Mouse (Mus musculus) spleen, postnatal 10 days (tissue): ENCODE data around the gene Mreg.

Experiments used
- DNase-seq, 2 experiments: peaks; one replicate each; pipeline ENCODE4 v3.0.0; 2021 to 2022; ENCODE audit warnings: low spot score in 2 of 2

Gene Mreg

DNA sequence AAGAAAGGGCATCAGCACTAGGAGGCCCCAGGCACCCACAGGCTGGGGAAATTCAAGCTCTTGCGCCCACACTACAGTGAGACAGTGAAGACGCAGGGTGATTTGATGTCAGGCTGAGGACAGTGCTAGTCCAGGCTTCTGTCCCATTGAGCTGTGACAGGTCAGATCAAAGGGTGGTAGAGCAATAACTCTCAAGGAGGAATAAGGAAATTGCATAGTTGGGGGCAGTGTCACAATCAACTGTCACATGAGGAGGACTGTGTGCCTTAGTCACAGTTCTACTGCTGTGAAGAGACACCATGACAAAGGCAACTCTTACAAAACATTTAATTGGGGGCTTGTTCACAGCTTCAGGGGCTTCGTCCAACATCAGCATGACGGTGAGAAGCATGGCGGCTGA is 16.0 kb downstream of the Mreg start:
- no peak for DNase-seq

DNA sequence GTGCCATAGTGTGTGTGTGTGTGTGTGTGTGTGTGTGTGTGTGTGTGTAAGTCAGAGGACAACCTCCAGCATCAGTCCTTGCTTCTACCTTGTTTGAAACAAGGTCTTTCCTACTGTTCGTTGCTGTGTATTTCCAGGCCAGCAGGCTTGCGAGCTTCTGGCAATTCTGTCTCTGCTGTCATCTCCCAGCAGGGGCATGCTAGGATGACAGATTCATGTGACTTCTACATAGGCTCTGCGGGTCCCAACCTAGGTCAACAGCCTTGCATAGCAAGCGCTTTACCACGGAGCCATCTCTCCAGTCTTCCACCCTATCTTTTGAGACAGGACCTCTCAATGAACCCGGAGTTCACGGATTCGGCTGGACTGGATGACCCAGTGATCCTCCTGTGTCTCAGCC is 20.7 kb downstream of the Mreg start:
- DNase-seq, result no peak

DNA sequence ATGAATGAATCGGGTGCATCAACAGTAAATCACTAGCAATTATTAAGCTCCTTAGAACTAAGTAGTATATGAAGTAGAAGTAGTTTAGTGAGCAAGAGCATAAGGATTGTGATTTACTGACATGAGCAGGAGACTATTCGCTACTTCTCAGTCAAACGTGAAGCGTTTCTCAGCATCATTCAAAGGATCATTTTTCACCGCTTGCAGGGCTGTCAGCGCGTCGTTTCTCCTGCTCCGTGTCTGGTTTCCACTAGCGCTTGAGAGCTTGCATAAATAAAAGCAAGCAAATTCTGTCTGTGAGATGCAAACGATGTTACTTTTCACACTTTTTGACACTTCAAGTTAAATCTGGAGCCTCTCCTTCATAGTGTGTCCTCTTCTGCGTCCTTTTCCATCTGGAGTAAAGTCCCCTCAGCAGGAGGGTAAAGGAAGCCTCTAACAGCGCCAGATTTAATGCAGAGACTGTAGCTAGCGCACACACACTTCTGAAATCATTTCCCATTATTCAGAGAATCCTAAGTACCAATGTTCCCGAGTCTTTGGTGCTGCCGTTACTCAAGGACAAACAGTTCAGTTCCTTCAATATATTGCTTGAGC is 23.9 kb downstream of the Mreg start:
- DNase-seq, result no peak

DNA sequence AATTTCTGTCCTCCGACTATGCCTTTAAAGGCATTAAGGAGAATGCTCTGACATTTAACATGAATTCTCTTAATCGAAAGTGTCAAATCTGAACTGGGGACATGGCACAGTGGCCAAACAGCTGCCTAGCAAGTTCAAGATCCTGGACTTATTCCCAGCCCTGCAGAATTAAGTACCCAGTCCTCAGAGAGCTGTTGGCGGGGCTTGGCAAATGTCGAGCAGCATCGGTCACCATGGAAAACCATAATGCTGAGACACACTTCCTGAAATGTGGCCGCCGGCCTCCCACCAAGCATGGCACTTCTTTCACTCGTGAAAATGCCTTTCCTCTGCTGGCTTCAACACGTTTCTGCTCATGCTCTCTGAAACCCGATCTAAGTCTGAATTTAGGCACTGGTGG is 24.6 kb downstream of the Mreg start:
- DNase-seq, result no peak

DNA sequence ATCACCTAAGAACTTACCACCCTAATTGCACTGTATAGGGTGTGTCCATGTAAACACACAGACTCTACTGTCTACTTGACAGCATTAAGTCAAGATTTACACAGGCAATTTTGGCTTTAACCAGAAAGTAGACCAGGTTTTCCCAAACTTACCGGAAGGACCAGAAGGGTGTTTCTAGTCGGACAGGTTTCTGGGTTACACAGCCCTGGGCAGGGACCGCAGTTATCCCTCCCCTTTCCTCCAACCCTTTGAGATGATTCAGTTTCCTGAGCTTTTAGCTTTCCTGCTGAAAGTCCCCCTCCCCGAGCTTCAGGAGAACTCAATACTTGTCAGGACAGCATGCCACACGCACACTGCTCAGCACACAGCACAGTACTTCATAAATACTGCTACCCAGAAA is 26.0 kb downstream of the Mreg start:
- no peak for DNase-seq

DNA sequence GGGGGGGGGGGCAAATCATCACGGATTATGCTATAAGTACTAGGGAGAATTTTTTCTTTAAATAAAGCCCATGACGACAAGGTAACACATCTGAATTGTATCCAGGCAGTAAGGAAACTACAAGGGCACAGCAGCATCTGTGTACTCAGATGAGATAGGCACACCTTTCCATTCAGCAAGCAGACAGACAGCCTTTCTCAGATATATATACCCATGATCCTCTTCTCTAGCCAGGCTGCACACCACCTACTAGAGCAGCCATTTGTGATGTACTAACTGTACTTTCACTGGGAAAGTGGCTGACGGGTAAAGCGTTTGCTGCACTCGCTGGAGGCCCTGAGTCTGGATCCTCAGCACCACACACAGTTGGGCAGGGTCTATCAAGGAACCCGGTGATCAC is 28.6 kb downstream of the Mreg start:
- no peak for DNase-seq

DNA sequence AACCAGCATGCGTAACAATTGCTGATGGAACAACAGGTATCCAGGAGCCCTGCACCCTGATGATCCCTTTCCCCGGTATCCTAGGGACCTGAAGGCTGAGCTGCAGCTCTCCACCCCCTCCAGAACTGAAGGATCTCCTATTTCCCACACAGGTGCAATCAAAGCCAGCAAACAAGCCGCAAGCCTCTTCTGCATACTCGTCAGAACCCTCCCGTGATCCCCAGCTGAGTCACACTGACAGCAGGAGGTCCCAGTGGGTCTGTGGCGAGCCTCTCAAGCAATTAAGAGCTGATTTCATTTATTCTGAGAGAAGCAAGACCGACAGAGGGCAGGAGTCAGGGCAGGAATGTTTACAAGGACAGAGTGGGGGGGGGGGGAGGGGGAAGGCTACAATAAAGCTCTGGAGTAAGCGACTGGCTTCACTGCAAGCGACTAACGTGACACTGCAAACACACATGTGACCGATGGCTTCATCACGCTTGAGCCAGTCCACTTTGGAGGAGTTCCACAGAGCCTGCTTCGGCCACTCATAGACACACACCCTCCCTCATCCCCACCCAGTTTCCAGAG is 29.1 kb downstream of the Mreg start:
- DNase-seq, result no peak

DNA sequence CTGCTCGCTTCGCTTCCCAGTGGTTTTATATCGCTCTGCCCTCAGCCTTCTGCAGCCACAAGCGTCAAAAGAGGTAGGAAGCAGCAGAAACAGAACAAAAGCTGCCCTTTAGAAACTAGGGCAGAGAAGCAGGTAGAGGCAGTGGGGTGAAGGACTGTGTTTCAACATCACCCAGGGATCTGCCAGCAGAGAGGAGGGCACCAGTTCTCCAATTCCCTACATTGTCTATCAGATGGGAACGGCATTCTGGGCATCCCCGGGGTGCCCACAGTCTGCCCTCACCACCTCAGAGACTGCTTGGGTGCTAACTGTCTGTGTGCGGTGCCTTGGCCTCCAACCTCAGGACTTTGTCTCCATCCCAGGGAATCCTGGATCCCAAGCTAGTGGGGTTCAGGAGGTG is 32.2 kb downstream of the Mreg start:
- DNase-seq, result no peak

DNA sequence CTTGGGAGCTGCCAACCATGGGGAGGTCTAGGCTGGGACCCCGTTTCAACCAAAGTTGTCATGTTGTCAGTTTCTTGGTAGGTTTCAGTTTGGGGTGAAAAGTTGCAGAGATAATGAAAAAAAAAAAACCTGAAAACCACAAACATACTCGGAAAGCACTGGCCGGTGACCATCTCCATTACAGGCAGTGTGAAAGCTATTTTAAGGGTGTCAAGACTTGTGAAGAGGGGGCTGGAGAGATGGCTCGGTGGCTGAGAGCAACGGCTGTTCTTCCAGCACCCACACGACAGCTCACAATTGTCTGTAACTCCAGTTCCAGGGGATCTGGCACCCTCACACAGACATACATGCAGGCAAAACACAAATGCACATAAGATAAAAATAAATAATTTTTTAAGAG is 35.9 kb downstream of the Mreg start:
- DNase-seq, result no peak

DNA sequence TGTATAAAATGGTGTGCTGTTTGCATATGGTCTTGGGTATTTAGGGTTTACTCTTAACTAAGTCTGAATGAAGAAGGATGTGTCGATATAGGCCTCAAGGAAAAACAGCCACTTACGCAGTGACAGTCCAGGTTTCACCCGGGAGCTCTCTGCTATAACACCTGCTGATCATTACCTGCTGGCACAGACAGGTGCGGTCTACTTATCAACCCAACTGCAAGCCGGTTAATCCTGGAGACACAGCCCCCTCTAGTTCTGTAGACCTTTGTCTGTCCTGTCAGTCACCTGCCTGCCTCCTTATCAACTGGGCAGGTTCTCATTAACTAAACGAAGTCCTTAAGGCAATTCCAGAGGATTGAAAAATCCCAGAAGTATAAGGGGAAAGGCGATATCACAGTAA is 37.9 kb downstream of the Mreg start:
- no peak for DNase-seq

DNA sequence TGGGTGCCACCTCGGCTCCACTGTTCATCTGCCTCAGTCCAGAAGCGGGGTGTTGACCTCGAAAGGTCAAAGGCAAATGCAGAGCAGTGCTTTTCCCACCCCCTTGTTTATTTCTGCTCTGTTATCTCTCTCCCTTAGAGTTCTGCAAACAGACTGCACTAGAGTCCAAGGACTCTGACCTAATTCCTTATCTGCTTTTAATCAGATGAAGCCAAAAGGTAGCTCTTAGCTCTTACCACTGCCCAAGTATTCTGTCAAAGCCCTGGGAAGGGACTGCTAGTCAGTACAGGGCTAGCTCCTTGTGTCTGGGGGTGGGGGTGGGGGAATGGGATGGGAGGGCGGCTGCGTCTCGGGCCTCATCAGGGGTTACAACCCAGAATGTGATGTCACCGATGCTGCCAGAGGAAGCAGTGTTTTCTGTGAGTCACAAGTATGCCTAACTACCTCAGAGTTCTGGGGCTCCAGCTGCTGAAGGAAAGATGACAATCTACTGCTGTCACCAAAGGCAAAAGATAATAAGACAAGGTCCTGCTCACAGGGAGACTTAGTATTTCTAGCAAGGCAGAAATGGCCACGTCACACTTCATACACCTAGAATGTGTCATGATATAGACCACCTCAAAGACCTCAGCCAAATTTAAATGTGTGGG is 38.6 kb downstream of the Mreg start:
- DNase-seq, result no peak

DNA sequence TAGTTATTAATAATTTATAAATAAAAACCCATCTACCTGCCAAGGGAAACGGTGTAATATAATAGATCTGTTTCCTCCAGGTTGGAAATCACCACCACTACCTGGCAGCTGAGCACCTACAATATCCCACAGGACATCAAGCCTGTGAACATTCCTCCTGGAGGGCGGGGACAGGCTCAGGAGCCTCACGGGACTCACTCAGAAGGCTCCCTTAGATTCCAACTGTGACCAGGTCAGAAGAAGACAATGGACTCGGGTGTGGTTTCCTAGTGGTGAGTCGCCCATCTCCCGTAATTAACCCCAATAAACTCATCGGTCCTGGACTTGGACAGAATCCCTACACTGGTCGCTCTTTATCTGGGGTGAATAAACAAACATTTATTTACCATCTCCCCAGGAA is 39.3 kb downstream of the Mreg start:
- no peak for DNase-seq

DNA sequence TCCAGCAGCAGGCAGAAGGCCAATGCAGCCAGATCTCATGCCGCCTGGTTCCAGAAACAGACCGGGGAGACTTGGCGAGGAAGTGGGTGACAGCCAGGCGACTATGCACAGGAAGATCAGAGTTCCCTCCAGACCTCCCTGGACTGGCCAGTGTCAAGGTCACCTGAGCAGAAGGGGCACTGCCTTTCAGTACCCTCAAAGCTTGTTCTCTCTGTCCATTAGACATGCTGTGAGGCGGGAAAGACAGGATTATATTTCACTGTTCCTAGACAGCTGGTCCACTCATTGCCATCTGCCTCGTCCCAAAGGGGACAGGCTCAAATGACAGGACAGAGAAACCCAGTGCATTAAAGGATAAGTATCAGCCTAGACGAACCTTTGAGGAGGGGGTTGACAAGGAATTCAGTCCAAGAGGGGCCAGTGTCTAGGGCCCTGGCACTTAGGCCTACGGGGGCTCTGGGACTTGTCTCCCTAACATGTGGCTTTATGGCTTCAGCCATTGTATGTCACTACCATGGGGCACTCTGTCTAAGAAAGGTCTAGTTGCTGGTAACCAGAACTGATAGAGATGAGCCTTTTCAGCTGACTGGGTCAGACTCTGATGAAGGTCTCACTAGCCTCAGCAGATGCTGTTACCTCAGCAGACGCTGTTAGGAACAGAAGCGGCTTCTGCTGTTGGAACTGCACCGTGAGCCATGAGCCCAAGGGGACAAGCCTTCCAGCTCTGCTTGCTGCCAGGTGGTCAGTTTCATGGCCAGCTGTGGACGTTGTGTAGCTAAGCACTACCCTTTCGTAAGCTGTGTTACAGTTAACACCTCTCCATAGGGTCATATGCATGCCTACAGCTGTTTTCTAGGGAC is 40.9 kb downstream of the Mreg start:
- DNase-seq, result no peak

DNA sequence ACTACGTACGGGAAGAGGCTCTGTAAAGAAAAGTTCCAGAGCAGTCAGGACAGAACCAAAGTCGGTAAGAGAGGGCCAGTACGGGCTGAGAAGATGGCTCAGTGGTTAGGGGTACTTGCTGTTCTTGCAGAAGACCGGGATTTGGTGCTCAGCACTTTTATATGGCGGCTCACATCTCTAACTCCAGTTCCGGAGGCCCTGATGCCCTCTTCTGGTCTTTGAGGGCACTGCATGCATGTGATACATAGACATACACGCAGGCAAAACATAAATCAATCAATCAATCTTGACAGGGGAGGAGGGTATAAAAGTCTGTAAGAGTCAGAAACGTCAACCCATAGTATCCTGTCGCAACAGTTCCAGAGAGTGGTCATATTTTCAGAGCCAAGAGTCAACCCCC is 45.1 kb downstream of the Mreg start:
- DNase-seq, result no peak

DNA sequence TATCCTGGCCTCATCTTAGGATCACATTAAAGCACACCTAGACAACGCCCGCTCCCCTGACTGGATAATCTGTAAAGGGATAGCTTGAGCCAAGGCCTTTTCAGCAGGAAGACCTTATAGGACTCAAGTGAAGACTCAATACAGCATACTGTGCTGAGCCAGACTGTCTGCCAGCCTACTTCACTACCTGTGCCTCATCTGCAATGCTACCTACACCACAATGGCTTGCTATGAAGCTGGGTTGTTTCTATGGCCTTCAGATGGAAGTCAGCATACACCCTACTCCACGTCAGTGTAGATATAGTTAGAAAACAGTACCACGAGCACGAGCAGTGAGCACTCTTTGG is 45.7 kb downstream of the Mreg start:
- DNase-seq, result no peak

DNA sequence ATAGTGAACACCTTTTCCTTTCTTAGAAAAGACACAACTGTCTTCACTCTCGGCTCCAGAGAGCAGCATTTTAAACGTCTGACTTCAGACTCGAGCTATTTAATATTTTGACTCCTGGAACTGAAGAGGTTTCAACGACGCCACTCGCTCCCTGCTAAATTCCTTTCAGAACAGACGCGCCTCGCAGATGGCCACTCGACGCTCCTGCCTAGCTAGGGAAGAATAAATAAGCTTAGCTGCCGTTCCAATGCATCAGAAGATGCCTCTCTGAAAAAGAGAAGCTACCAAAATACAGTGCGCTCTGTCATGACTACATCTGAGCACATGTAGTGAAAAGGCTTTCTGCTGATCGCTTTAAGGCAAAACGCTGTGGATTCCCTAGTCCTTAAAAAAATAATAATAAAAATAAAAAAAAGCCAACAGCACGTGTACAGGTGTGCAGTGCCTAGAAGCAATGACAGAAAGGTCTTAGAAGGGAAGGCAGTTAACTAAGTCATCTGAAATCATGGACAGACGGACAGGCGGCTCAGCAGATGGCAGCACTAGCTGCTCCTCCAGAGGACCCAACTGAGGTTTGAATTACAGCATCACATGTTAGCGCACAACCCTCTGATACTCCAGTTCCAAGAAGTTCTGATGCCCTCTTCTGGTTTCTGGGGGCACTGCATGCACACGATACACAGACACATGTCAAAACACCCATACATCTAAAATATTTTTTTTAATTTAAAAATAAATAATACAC is 46.2 kb downstream of the Mreg start:
- peak in 1 of 2 experiments; percentile 17 for DNase-seq

DNA sequence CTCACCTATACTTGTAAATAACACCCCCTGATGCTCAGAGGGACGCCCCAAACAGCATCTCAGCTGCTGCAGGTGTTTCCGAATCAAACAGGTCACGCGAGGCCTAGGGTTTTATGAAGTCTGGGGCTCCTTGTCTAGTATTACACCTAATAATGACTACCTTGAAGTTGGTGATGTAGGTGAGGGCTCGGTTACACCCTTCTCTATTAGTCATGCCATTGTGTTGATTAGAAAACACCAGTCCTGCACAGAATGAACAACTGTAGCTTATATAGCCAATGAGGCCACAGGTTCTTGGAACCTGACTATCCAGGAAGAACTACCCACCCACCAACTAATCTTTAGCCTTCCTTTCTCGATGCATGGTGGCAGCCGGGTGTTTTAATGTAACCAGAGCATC is 51.8 kb downstream of the Mreg start:
- no peak for DNase-seq

DNA sequence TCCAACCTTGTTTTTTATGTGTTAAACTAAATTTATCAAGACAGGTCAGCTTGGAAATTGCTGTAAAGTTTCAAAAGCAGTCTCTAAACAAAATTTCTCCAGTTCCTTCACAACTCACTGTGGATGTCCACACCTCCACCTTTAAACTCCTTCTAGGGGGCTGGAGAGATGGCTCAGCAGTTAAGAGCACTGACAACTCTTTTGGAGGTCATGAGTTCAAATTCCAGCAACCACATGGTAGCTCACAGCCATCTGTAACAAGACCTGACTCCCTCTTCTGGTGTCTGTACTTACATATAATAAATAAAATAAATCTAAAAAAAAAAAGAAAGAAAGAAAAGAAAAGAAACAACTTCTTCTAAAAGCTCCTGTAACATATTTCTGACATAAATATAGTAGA is 67.1 kb downstream of the Mreg start:
- no peak for DNase-seq

DNA sequence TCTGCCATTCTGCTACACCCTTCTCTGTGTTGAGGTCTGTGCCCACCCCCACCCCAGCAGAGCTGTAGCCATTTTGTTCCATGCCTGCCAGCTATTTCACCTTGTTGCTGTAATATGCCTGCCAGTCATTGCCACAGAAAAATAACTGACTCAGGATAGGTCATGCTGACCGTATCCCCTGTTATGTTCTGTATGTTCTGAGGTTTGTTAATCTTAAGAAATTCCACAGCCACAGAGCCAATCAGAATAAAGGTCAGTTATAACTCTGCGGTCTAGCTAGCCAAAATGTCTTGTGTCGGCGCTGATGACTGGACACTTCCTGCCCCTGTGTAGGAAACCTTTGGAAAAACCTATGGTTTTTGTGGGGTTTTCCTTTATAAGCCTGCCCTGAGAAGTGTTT is 67.7 kb downstream of the Mreg start:
- no peak for DNase-seq

DNA sequence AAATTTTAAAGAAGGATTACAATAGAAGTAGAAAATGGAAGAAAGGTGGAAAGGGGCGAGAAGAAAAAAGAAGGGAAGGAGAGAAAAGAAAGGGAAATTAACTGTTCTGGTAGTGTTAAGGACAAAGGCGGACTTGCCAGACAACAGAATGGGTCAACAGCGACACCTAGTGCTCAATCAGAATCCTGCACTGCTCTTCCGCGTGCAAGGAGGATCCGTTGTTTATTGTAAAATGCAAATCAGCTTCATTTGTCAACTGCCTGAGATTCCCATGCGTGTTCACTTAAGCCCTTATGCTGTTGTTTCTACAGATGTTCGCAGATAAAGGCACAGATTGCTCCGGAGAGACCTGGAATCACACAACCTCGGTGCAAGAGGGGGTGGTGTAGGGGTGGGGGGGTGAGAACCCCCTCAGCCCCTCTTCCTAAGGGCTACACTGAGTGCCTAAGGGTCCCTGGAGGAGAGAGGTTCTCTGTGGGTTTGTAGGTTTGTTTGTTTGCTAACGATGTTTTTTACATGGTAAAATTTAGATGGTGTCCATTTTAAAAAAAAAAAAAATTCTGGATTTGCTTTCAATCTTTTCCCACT is 70.1 kb downstream of the Mreg start:
- peak; percentile 6 to 54 for DNase-seq

DNA sequence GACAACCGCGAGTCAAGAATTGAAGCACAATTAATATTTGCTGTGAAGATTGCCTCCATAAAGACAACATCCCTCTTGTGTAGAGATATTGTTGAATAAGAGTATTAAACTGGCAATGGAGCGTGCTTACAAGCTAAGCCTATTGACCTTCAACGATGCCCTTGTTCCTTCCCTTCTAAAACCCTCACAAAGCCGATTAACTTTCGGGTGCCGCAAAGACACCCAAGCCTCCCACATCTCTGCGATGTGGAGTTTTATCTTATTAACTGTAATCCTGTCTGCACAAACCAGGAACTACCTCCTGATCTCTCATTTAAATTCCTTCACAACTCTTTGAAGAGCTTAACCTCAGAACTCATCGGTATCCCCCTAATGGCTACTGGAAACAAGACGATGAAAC is 76.0 kb downstream of the Mreg start:
- no peak for DNase-seq

DNA sequence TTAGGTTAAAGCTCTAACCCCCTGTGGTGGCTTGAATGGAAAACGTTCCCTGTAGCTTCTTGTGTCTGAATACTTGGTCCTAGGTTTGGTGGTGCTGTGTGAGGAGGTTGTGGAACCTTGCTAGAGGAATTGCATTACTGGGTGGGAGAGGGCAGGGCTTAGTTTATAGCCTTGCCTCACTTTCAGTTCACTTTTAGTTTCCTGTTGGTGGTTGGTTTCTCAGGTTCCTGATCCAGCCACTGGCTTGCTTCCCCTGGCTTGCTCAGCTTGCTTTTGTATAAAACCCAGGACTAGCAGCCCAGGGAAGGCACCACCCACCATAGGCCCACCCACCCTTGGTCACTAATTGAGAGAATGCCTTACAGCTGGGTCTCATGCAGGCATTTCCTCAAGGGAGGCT is 77.6 kb downstream of the Mreg start:
- DNase-seq, result no peak
